Mouse (Mus musculus): ENCODE data around the gene Bmper.
A peak's percentile ranks its signal among the peaks of the same experiment; 100 is the strongest.

Gene Bmper

DNA sequence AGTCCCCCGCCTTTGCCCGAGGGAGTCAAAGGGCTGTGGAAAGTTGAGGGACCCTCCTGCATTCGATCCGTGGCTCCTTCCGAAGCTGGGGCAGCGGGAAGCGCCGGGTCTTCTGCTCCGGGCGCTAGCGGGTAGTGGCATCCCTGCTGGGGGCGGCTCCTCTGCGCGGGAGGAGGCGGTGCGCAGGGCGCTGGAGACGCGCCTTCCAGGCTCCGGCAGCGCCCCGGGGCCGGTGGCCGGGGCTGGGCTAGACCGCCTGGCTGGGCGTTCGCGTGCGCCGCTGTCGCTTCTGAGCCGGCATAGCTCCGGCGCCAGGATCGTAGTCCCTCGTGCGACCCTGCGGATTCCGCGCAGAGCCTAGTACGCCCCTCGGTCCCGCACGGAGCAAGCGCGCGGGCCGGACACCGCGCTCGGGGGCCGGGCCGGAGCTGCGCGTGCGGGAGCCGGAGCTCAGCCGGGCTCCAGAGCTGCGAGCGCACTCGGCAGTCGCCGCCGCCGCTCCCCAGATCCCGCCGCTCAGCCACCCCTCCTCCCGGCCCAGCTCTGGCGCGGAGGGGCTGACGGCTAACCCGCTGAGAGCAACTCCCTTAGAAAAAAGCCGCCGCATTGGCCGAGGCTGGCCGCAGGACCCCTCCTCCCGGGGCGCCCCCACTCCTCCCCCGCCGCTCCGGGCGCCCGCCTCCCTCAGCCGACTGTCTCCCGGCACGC, at the start of gene Bmper:
Gene Bmper, plus strand, starts transcription at position 236 of the 708 bp plus-strand sequence.
- DNase-seq (ENCODE audit: low spot score in 2 of 2) = peak; percentile 11 to 37

- no peak for DNase-seq (ENCODE audit: low spot score in 2 of 2)
Observed at GRCm38 (mm10) chr9:23177476-23177875, 45.4 kb upstream of the Bmper start.

DNA sequence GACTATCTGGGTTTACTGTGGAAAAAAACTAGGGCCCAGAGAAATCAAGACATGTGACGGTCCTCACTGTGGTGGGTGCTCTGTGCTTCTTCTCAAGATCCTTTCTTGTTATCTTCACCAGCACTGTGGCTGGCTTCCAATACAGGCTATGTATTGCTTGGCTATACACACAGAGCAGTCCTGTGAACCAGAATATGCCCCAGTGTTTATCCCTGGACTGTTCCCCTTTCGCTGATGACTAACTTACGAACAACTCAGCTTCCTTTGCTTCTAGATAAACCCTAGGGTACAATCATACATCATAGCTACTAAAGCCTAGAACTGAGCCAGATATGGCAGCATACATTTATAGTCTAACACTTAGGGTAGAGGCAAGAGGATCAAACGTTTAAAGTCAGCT, 35.7 kb upstream of the Bmper start:
- DNase-seq (ENCODE audit: low spot score in 2 of 2) = no peak

DNA sequence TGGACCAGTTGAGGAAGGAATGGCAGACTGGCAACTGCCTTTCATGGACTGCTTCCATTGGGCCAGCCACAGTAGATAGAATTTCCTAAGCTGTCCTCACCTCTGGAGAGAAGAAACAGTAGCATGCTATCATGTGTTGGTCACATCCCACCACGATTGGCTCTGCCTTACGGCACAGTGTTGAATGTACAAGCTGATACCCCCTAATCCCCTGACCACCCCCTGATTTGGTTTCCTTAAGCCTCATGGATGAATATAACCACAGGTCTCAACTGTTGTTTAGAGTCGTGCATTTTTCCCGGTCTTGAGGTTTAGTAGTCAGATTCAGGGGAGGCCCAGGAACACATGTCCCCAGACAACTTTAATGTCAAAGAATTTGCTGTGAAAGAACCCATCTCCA, 34.7 kb upstream of the Bmper start:
- no peak for DNase-seq (ENCODE audit: low spot score in 2 of 2)

GRCm38 (mm10) chr9:23190950-23191349, 31.9 kb upstream of the Bmper start:
- DNase-seq (ENCODE audit: low spot score in 2 of 2) = no peak

- DNase-seq (ENCODE audit: low spot score in 2 of 2) = no peak
Observed at GRCm38 (mm10) chr9:23191431-23191830, 31.4 kb upstream of the Bmper start.

DNA sequence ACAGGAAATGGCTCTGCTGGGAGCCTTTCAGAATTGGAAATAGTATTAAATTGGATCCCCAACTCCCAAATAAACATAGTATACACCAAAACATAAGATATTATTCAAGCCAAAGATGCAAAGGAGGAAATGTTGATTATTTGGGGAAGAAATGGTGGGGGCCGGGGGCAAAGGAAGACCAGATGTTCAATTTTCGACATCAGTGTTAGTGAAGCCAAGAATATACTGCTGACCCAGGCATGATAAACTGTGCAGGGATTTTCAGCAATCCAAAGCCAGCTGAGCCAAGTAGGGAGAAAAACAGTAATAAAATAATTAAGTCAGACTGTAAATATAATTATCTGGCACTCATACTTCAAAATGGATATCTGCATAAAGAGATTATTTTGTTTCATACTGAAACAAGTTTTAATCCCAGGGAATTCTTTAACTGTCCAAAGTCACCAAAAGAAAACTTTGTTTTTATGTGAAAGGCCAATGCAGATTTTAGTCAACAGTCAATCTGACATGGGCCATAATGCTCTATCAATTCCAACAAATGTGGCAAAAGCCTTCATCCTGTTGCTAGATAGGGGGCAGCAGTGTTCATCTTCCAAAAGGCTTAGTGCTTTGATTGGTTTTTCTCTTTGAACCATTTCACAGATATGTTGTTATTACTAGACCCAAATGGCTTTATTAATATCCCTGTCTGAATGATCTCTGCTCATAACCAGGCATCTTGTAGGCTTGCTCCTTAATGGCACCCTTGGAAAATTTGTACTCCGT, 30.1 kb upstream of the Bmper start:
- DNase-seq (ENCODE audit: low spot score in 2 of 2) = no peak

DNA sequence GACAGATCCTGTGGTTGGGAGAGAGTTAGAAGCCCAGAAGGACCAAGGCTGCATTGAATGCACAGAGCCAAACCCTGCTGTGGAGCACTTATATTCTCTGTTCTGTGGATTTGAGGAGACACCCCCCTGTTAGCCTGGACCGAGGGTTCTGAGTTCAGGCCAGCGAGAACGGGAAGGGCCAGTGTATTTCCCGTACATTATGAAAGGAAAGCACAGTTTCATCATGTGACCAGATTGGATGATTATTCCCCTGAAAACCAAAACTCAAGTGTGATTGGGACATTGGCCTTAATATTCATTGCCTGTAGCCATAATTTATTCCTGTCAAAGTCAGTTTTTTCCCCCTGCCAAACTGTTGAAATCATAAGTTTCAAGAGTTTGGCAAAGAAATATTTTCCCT, 23.9 kb upstream of the Bmper start:
- DNase-seq (ENCODE audit: low spot score in 2 of 2) = no peak

DNA sequence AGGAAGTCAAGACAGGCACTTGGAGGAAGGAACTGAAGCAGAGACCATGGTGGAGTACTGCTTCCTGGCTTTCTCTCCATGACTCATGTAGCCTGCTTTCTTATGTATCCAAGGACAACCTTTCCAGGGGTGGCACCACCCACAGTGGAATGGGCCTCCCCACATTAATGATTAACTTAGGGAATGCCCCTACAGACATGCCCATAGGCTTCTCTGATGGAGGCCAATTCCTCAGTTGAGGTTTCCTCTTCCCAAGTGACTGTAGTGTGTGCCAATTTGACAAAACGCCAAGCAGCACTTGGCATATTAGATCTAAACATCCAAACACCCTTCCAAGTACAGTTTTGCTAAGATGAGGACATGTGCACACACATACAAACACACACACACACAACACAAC, 23.0 kb upstream of the Bmper start:
- no peak for DNase-seq (ENCODE audit: low spot score in 2 of 2)

- DNase-seq (ENCODE audit: low spot score in 2 of 2) = no peak
Observed at GRCm38 (mm10) chr9:23200828-23201227, 22.0 kb upstream of the Bmper start.

- no peak for DNase-seq (ENCODE audit: low spot score in 2 of 2)
Observed at GRCm38 (mm10) chr9:23202431-23202830, 20.4 kb upstream of the Bmper start.

DNA sequence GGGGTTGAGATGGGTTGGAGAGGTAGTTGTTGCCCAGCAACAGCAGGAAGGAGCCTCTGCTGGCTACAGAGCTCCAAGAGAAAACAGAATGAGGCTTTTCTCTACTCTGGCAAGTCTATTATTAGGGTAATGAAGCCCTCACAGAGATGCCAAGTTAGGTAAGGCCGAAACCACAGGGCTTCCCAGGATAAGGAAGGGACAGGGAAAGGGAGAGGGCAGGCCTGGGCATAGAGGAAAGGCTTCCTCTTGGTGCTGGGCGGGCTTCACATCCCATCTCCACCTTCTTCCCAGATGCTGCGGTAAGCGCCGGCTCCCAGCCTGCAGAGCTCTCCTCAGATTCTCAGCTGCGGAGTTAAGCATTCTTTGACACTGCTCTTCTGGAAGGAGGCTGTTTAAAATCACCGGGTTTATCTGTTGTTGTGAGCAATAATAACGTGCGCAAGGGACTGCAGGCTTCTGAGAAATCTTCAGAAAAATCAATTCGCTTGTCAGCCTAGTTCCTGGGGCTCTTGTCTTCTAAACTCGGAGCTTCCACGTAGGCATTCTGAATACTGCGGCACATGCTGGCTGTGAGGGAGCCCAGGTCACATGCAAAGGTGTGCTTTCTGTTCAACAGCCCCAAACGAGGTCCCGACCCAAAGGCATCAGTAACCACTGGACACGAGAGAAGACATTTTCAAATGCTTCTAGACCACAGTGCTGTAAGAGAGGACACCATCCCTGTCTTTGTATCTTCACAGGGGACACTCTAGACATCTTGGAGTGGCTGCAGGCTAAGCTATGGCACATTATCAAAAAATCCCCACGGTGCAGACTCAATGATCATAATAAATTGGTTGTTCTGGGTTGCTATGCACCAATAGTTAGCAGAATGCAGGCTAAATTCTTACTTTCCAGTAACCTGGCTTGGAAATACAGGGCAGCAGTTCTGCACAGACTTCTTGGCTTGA, 18.3 kb upstream of the Bmper start:
- no peak for DNase-seq (ENCODE audit: low spot score in 2 of 2)

GRCm38 (mm10) chr9:23205304-23205703, 17.6 kb upstream of the Bmper start:
- DNase-seq (ENCODE audit: low spot score in 2 of 2) = no peak

- no peak for DNase-seq (ENCODE audit: low spot score in 2 of 2)
Observed at GRCm38 (mm10) chr9:23205757-23206156, 17.1 kb upstream of the Bmper start.

DNA sequence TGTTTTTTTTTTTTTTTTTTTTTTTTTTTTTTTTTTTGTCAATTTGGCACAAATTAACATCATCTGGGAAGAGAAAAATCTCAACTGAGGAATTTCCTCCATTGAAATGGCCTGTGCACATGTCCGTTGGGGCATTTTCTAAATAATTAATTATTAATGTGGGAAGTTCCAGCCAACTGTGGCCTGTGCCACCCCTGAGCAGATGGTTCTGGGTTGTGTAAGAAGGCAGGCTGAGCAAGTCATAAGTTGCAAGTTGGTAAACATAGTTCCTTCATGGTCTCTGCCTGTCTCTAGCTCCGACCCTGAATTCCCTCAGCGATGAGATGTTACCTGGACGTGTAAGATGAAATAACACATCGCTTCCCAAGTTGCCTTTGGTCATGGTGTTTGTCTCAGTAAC, 16.7 kb upstream of the Bmper start:
- no peak for DNase-seq (ENCODE audit: low spot score in 2 of 2)

DNA sequence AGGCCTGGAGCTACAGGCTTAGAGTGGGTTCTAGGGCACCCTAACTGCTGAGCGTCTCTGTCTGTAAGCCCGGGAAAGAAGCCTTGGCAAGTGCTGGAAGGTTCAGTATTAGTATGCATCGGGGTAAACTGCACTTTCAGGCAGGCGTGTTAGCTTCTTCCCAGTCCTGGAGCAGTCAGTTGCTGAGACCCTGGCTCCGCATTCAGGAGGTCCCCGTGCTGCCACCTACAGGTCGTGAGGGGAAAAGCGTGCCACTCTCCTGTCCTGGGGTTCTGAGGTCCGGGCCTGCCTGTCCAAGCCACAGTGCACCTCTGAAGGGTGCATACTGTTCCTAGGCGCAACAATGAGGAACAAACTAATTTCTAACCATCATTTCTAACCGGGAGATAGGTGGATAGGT, 10.6 kb upstream of the Bmper start:
- peak; percentile 27 to 53 for DNase-seq (ENCODE audit: low spot score in 2 of 2)

DNA sequence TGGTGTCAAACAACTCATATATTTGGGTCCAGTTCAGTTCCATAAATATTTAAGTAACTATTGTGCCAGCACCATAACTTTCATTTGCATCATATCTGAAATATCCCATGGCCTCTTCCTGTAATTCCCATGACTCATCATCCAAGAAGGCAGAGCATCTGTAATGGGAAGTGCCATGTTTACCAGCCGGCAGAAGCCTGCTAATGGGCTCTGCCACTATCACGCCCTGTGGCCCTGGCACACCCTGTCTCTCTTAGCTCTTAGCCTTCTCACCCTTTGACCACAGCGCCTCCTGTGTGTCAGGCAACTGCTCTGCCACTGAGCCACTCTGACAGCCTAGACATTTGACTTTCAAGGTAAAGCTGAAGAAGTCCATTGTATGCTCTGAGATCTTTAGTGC, 3.1 kb upstream of the Bmper start:
- DNase-seq (ENCODE audit: low spot score in 2 of 2) = no peak

DNA sequence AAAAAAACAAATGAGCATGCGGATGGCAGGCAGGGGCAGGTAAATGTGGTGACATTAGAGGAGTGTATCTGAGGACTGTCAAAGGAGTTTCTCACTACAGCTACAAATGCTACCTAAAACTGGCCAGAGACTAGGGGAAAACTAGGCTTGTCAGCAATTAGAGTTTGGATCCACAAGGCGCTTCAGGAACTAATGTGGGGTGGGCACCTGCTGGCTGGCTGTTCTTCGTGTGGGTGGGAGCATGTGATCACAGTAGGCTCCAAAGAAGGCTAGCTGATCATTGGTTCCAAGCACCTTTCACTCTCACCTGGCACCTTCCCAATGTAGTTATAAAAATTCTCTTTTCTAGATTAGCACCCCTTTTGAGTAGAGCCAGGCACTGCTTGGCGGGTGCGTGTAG, 900 bp upstream of the Bmper start:
- DNase-seq (ENCODE audit: low spot score in 2 of 2) = no peak

GRCm38 (mm10) chr9:23222492-23222840, 410 bp upstream of the Bmper start:
- peak; percentile 5 to 29 for DNase-seq (ENCODE audit: low spot score in 2 of 2)

DNA sequence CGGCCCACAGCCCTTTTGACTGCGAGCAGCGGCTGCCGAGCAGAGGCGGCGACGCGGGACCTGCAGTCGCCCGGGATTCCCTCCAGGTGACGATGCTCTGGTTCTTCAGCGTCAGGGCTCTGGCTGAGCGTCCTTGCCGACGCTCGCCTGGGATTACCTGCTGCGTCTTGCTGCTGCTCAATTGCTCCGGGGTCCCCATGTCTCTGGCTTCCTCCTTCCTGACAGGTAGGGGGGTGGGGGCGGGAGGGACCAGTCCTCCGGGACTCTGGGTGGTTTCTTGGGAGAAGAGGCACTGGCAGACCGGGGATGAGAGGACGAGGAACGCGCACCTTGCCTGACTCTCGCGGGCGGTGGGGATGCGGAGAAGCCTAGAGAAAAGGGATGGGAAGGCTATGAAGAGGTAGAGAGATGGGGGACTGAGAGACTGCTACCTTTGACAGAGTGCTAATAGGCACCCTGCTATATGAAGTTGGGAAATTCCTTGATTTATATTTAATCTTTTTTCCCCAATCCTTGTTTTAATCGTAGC, 737 bp downstream of the Bmper start:
- no peak for DNase-seq (ENCODE audit: low spot score in 2 of 2)

DNA sequence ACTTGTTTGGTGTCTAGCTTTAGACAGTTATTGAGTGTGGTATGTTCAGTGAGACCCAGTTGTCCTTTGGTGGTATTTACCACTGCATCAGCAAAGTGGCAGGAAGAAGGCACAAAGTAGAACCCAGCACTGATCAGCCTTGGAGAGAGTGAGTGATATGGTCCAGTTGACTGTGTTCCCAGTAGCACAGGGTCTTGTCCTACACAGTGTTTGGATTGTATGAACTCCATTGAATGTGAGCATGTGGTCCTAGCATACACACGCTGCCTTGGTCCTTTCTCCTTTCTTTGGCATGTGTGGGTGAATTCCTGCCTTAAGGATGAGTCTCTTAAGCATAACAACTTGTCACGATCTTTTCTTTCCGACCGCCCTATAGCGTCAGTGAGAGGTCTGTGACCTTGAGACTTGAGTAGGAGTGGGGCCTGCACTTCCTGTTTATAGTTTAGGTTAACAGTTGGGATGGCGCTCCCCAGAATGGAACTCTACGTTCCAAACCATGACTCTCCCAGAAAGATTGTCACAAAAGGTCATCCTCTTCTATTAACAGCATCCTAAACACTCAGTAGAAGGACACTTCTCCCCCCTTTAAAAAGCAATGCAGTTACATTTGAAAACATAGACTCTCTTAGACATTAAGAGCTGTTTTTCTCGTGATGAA, 10.7 kb downstream of the Bmper start:
- DNase-seq (ENCODE audit: low spot score in 2 of 2) = no peak

Measured in urinary bladder, adult 18-20 months (tissue).